Mouse (Mus musculus) myocyte (in vitro differentiated cells): ENCODE results near the gene Npas2.

Source experiments
- MAX ChIP-seq: IDR thresholded peaks from one replicate; pipeline ENCODE4 v1.6.1; 2011; ENCODE audit warnings: low read depth, mild to moderate bottlenecking, control low read depth
- POLR2A ChIP-seq: IDR thresholded peaks from one replicate; pipeline ENCODE4 v1.6.1; 2011; ENCODE audit warnings: low read depth, mild to moderate bottlenecking, control low read depth, moderate library complexity; ENCODE audit not compliant: insufficient read length
- TCF12 ChIP-seq: IDR thresholded peaks from one replicate; pipeline ENCODE4 v1.6.1; 2011; ENCODE audit warnings: mild to moderate bottlenecking, control low read depth; ENCODE audit not compliant: poor library complexity, insufficient read depth, severe bottlenecking
- USF1 ChIP-seq: IDR thresholded peaks from one replicate; pipeline ENCODE4 v1.6.1; 2011; ENCODE audit warnings: low read depth, mild to moderate bottlenecking, control low read depth, moderate library complexity

- TF ChIP-seq TCF12: no peak
- no peak for TF ChIP-seq MAX
- TF ChIP-seq USF1: no peak
- no peak for TF ChIP-seq POLR2A
Observed at GRCm38 (mm10) chr1:39312345-39312967, 118.9 kb downstream of the Npas2 start.
